Mouse (Mus musculus) heart, adult 2 months (tissue): ENCODE measurements around the gene Pafah1b3.

ENCODE experiments used
- CTCF ChIP-seq: fragments of 200-600 bp; IDR thresholded peaks from 2 replicates; pipeline ENCODE4 v1.8.1; 2022; ENCODE audit warnings: antibody characterized with exemption, mild to moderate bottlenecking, moderate library complexity
- EP300 ChIP-seq: fragments of 200-500 bp; IDR thresholded peaks from 2 replicates; pipeline ENCODE4 v1.6.1; 2011; ENCODE audit warnings: low read depth, low read length, control low read depth; ENCODE audit not compliant: insufficient read depth

GRCm38 (mm10) chr7:25297454-25298325, at the start of gene Pafah1b3:
- TF ChIP-seq EP300 (no peak), CTCF (peak; percentile 46)
